Mouse (Mus musculus): ENCODE measurements around the gene Prl8a1. TPM values are rescaled to one million over a fixed set of nuclear protein-coding genes. Genes with fewer than 3 reads are reported as not detected.

The Prl8a1 gene
- not detected in 2 replicates for total RNA-seq (2014; fragmentation: Nextera tagmentation)
- total RNA-seq (2017): 0.22 TPM in 1 of 2 replicates, not detected in the other
- polyA plus RNA-seq (2012): not detected in 2 replicates

DNA sequence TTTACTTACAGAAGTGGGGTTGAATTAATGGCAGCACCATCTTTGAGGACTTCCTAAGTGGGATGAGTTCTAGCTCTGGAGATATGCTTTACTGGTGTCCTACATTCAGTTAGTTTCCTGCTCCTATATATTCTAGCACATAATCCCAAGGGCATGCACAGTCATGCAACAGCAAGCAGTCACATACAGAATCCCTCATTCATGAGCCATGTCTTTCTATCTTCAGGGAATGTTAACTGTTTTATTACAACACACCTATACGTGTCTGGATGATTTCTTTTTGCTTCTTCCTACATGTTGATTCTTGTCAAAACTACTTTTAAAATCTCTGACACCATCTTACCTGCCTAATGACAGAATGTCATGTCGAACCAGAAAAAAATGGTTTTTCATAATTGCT is at the start of gene Prl8a1:
Gene Prl8a1, minus strand, starts transcription at position 101 of the 400 bp plus-strand sequence.
- no peaks in the 10 kb centered on the region for H3K36me3 ChIP-seq (replicated peaks)

GRCm38 (mm10) chr13:27610482-27610881 is 28.5 kb upstream of the Prl8a1 start, which contains the start of gene Prl7b1:
Prl7b1 (minus strand) TSS chr13:27610582.
- Histone ChIP-seq H3K4me1 (ENCODE audit: insufficient read depth, low read depth, low read length) (no peaks in the 10 kb centered on the region), H3K36me3 (replicated peaks) (no peaks in the 10 kb centered on the region), H3K4me3 (ENCODE audit: low read depth, low read length) (no peak within 1 kb of the TSS), H3K9me3 (replicated peaks) (no peaks in the 10 kb centered on the region), H3K27me3 (ENCODE audit: insufficient read depth, low read length) (no peaks in the 10 kb centered on the region)
- ATAC-seq (ENCODE audit: extremely low read depth, insufficient number of reproducible peaks, low FRiP score, poor library complexity, severe bottlenecking) (no peak), DNase-seq (ENCODE audit: low spot score) (no peak)
- TF ChIP-seq CTCF (IDR thresholded peaks at IDR 0.05; ENCODE audit: low read depth, low read length) (no peak), GATA1 (IDR thresholded peaks at IDR 0.05; ENCODE audit: borderline replicate concordance, low read length) (no peak), TAL1 (conservative IDR thresholded peaks at IDR 0.05; ENCODE audit: low read depth, low read length) (no peak), POLR2AphosphoS5 (IDR thresholded peaks at IDR 0.05; ENCODE audit: insufficient replicate concordance, low read depth, low read length) (no peak), GATA2 (IDR thresholded peaks at IDR 0.05; ENCODE audit: borderline replicate concordance, low read depth, low read length) (no peak)

More for the DNA sequence above, at the start of gene Prl8a1:
- no peak for DNase-seq (ENCODE audit: low spot score)
- no peaks in the 10 kb centered on the region for H3K9me3 ChIP-seq (replicated peaks)
- no peaks in the 10 kb centered on the region for H3K27me3 ChIP-seq (ENCODE audit: insufficient read depth, low read length)
- no peak for TF ChIP-seq GATA2 (IDR thresholded peaks at IDR 0.05; ENCODE audit: borderline replicate concordance, low read depth, low read length)
- TF ChIP-seq GATA1 (IDR thresholded peaks at IDR 0.05; ENCODE audit: borderline replicate concordance, low read length): no peak
- no peak for TF ChIP-seq POLR2AphosphoS5 (IDR thresholded peaks at IDR 0.05; ENCODE audit: insufficient replicate concordance, low read depth, low read length)
- no peak for TF ChIP-seq TAL1 (conservative IDR thresholded peaks at IDR 0.05; ENCODE audit: low read depth, low read length)
- TF ChIP-seq CTCF (IDR thresholded peaks at IDR 0.05; ENCODE audit: low read depth, low read length): no peak
- no peaks in the 10 kb centered on the region for H3K4me1 ChIP-seq (ENCODE audit: insufficient read depth, low read depth, low read length)
- H3K4me3 ChIP-seq (ENCODE audit: low read depth, low read length): no peak within 1 kb of the TSS
- ATAC-seq (ENCODE audit: extremely low read depth, insufficient number of reproducible peaks, low FRiP score, poor library complexity, severe bottlenecking): no peak

DNA sequence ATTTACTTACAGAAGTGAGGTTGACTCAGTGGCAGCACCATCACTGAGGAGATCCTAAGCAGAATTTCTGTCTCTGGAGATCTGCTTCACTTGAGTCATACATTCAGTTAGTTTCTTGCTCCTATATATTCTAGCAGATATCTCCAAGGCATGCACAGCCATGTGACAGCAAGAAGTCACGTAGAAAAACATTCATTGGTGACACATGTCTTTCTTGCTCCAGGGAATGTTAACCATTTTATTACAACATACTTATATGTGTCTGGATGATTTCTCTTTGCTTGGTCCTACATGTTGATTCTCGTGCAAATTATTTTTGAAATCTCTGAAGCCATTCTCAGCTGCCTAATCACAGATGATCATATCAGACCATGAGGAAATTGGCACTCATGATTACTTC is 17.5 kb downstream of the Prl8a1 start, which contains the start of gene Prl8a9:
Gene Prl8a9, minus strand, starts transcription at position 101 of the 400 bp plus-strand sequence.
- TF ChIP-seq GATA2 (IDR thresholded peaks at IDR 0.05; ENCODE audit: borderline replicate concordance, low read depth, low read length) (no peak), TAL1 (conservative IDR thresholded peaks at IDR 0.05; ENCODE audit: low read depth, low read length) (no peak), CTCF (IDR thresholded peaks at IDR 0.05; ENCODE audit: low read depth, low read length) (no peak), GATA1 (IDR thresholded peaks at IDR 0.05; ENCODE audit: borderline replicate concordance, low read length) (no peak), POLR2AphosphoS5 (IDR thresholded peaks at IDR 0.05; ENCODE audit: insufficient replicate concordance, low read depth, low read length) (no peak)
- ATAC-seq (ENCODE audit: extremely low read depth, insufficient number of reproducible peaks, low FRiP score, poor library complexity, severe bottlenecking): no peak

GRCm38 (mm10) chr13:27553336-27553735 is 28.6 kb downstream of the Prl8a1 start:
- no peaks in the 10 kb centered on the region for H3K9me3 ChIP-seq (replicated peaks)
- ATAC-seq (ENCODE audit: extremely low read depth, insufficient number of reproducible peaks, low FRiP score, poor library complexity, severe bottlenecking) (no peak), DNase-seq (ENCODE audit: low spot score) (no peak)
- H3K27me3 ChIP-seq (ENCODE audit: insufficient read depth, low read length): no peaks in the 10 kb centered on the region
- no peaks in the 10 kb centered on the region for H3K36me3 ChIP-seq (replicated peaks)
- no peaks in the 10 kb centered on the region for H3K4me1 ChIP-seq (ENCODE audit: insufficient read depth, low read depth, low read length)
- no peak for TF ChIP-seq GATA1 (IDR thresholded peaks at IDR 0.05; ENCODE audit: borderline replicate concordance, low read length)
- TF ChIP-seq CTCF (IDR thresholded peaks at IDR 0.05; ENCODE audit: low read depth, low read length): no peak
- TF ChIP-seq TAL1 (conservative IDR thresholded peaks at IDR 0.05; ENCODE audit: low read depth, low read length): no peak
- TF ChIP-seq GATA2 (IDR thresholded peaks at IDR 0.05; ENCODE audit: borderline replicate concordance, low read depth, low read length): no peak
- no peak for TF ChIP-seq POLR2AphosphoS5 (IDR thresholded peaks at IDR 0.05; ENCODE audit: insufficient replicate concordance, low read depth, low read length)
- no peak overlapping the region for H3K4me3 ChIP-seq (ENCODE audit: low read depth, low read length)

More for the DNA sequence above, 17.5 kb downstream of the Prl8a1 start, which contains the start of gene Prl8a9:
- DNase-seq (ENCODE audit: low spot score): no peak
- no peaks in the 10 kb centered on the region for H3K4me1 ChIP-seq (ENCODE audit: insufficient read depth, low read depth, low read length)
- H3K4me3 ChIP-seq (ENCODE audit: low read depth, low read length): no peak within 1 kb of the TSS
- H3K9me3 ChIP-seq (replicated peaks): no peaks in the 10 kb centered on the region
- H3K27me3 ChIP-seq (ENCODE audit: insufficient read depth, low read length): no peaks in the 10 kb centered on the region
- H3K36me3 ChIP-seq (replicated peaks): no peaks in the 10 kb centered on the region

Other genes starting within 250 kb of the Prl8a1 start
- not detected in 2 replicates for gene Prl8a2, start 236.5 kb downstream of the Prl8a1 start, total RNA-seq (2014; fragmentation: Nextera tagmentation)
- not detected in 2 replicates for gene Prl8a2, start 236.5 kb downstream of the Prl8a1 start, total RNA-seq (2017)
- not detected in 2 replicates for gene Prl8a2, start 236.5 kb downstream of the Prl8a1 start, polyA plus RNA-seq (2012)
- gene Prl2b1, start 191.3 kb downstream of the Prl8a1 start, total RNA-seq (2014; fragmentation: Nextera tagmentation): not detected in 2 replicates
- not detected in 2 replicates for gene Prl2b1, start 191.3 kb downstream of the Prl8a1 start, total RNA-seq (2017)
- not detected in 2 replicates for gene Prl2b1, start 191.3 kb downstream of the Prl8a1 start, polyA plus RNA-seq (2012)
- not detected in 2 replicates for gene Prl8a6, start 143.5 kb downstream of the Prl8a1 start, total RNA-seq (2014; fragmentation: Nextera tagmentation)
- not detected in 2 replicates for gene Prl8a6, start 143.5 kb downstream of the Prl8a1 start, total RNA-seq (2017)
- not detected in 2 replicates for gene Prl8a6, start 143.5 kb downstream of the Prl8a1 start, polyA plus RNA-seq (2012)
- not detected in 2 replicates for gene Prl8a8, start 69.0 kb downstream of the Prl8a1 start, total RNA-seq (2014; fragmentation: Nextera tagmentation)
- gene Prl8a8, start 69.0 kb downstream of the Prl8a1 start, total RNA-seq (2017): not detected in 2 replicates
- not detected in 2 replicates for gene Prl8a8, start 69.0 kb downstream of the Prl8a1 start, polyA plus RNA-seq (2012)
- not detected in 2 replicates for gene Prl8a9, start 17.6 kb downstream of the Prl8a1 start, total RNA-seq (2014; fragmentation: Nextera tagmentation)
- 0.23 TPM in 1 of 2 replicates, not detected in the other for gene Prl8a9, start 17.6 kb downstream of the Prl8a1 start, total RNA-seq (2017)
- gene Prl8a9, start 17.6 kb downstream of the Prl8a1 start, polyA plus RNA-seq (2012): not detected in 2 replicates
- gene Prl7b1, start 28.4 kb upstream of the Prl8a1 start, total RNA-seq (2014; fragmentation: Nextera tagmentation): not detected in 2 replicates
- gene Prl7b1, start 28.4 kb upstream of the Prl8a1 start, total RNA-seq (2017): 1.5 and 2.0 TPM in 2 replicates
- gene Prl7b1, start 28.4 kb upstream of the Prl8a1 start, polyA plus RNA-seq (2012): not detected in 2 replicates
- not detected in 2 replicates for gene Prl7a1, start 60.3 kb upstream of the Prl8a1 start, total RNA-seq (2014; fragmentation: Nextera tagmentation)
- gene Prl7a1, start 60.3 kb upstream of the Prl8a1 start, total RNA-seq (2017): not detected in 2 replicates
- gene Prl7a1, start 60.3 kb upstream of the Prl8a1 start, polyA plus RNA-seq (2012): not detected in 2 replicates
- gene Prl7a2, start 85.9 kb upstream of the Prl8a1 start, total RNA-seq (2014; fragmentation: Nextera tagmentation): not detected in 2 replicates
- not detected in 2 replicates for gene Prl7a2, start 85.9 kb upstream of the Prl8a1 start, total RNA-seq (2017)
- gene Prl7a2, start 85.9 kb upstream of the Prl8a1 start, polyA plus RNA-seq (2012): not detected in 2 replicates
- gene Prl7d1, start 134.6 kb upstream of the Prl8a1 start, total RNA-seq (2014; fragmentation: Nextera tagmentation): not detected in 2 replicates
- 0.05 TPM in 1 of 2 replicates, not detected in the other for gene Prl7d1, start 134.6 kb upstream of the Prl8a1 start, total RNA-seq (2017)
- gene Prl7d1, start 134.6 kb upstream of the Prl8a1 start, polyA plus RNA-seq (2012): not detected in 2 replicates
- not detected in 2 replicates for gene Prl7c1, start 198.6 kb upstream of the Prl8a1 start, total RNA-seq (2014; fragmentation: Nextera tagmentation)
- not detected in 2 replicates for gene Prl7c1, start 198.6 kb upstream of the Prl8a1 start, total RNA-seq (2017)
- not detected in 2 replicates for gene Prl7c1, start 198.6 kb upstream of the Prl8a1 start, polyA plus RNA-seq (2012)
- gene Prl2a1, start 219.5 kb upstream of the Prl8a1 start, total RNA-seq (2014; fragmentation: Nextera tagmentation): not detected in 2 replicates
- gene Prl2a1, start 219.5 kb upstream of the Prl8a1 start, total RNA-seq (2017): not detected in 2 replicates
- not detected in 2 replicates for gene Prl2a1, start 219.5 kb upstream of the Prl8a1 start, polyA plus RNA-seq (2012)

All from G1E (cell line).